Mouse (Mus musculus): ENCODE results near the gene Zfr2. TPM values are rescaled to one million over a fixed set of nuclear protein-coding genes. Genes with fewer than 3 reads are reported as not detected.

The Zfr2 gene
- total and polyA plus RNA-seq, 2 experiments from 2014 or later, result 21.9 to 64.1 TPM

GRCm38 (mm10) chr10:81231436-81231835 is 1.5 kb upstream of the Zfr2 start:
- H3K4me1 ChIP-seq (ENCODE audit: insufficient read depth, low read length), result peaks cover 19% of the 10 kb centered on the region
- TF ChIP-seq CTCF (IDR thresholded peaks at IDR 0.05; ENCODE audit: low read depth), result no peak
- ATAC-seq (no peak), DNase-seq (ENCODE audit: low spot score) (no peak)
- H3K4me3 ChIP-seq (ENCODE audit: low read length), result peak overlapping the region; percentile 61
- peak overlapping the region; percentile 86; the same call in 1 of the 2 replicates for H3K9ac ChIP-seq (replicated peaks; ENCODE audit: low read length)
- no peaks in the 10 kb centered on the region for H3K9me3 ChIP-seq (ENCODE audit: low read length)
- H3K36me3 ChIP-seq (ENCODE audit: insufficient read depth, low read length), result no peaks in the 10 kb centered on the region
- H3K27me3 ChIP-seq (ENCODE audit: insufficient read depth, low read length), result no peaks in the 10 kb centered on the region
- peak overlapping the region; percentile 94; the same call in 1 of the 2 replicates for H3K27ac ChIP-seq
- peak overlapping the region; percentile 66 for H3K4me2 ChIP-seq (ENCODE audit: low read depth, low read length)
- WGBS, result 41% methylated on average over 7 of the region's 7 CpGs

- no peaks in the 10 kb centered on the region for H3K27me3 ChIP-seq (ENCODE audit: insufficient read depth, low read length)
- WGBS, result under 1% methylated on average over 27 of the region's 28 CpGs
These were observed 251 bp downstream of the Zfr2 start for GRCm38 (mm10) chr10:81233226-81233585.

GRCm38 (mm10) chr10:81234206-81234605 is 1.3 kb downstream of the Zfr2 start:
- 86% methylated on average over 6 of the region's 6 CpGs for WGBS
- H3K4me1 ChIP-seq (ENCODE audit: insufficient read depth, low read length), result peaks cover 12% of the 10 kb centered on the region
- peak overlapping the region; percentile 70 for H3K4me2 ChIP-seq (ENCODE audit: low read depth, low read length)
- ATAC-seq (no peak), DNase-seq (ENCODE audit: low spot score) (no peak)
- H3K27ac ChIP-seq, result no peak overlapping the region
- no peaks in the 10 kb centered on the region for H3K36me3 ChIP-seq (ENCODE audit: insufficient read depth, low read length)
- no peak for TF ChIP-seq CTCF (IDR thresholded peaks at IDR 0.05; ENCODE audit: low read depth)
- no peak overlapping the region for H3K4me3 ChIP-seq (ENCODE audit: low read length)
- H3K9me3 ChIP-seq (ENCODE audit: low read length), result no peaks in the 10 kb centered on the region
- H3K27me3 ChIP-seq (ENCODE audit: insufficient read depth, low read length), result no peaks in the 10 kb centered on the region
- H3K9ac ChIP-seq (replicated peaks; ENCODE audit: low read length), result peak overlapping the region; percentile 63; the same call in 1 of the 2 replicates

More at GRCm38 (mm10) chr10:81233226-81233585, 251 bp downstream of the Zfr2 start:
- peak overlapping the region; percentile 62 for H3K27ac ChIP-seq
- H3K4me3 ChIP-seq (ENCODE audit: low read length), result peak overlapping the region; percentile 52
- ATAC-seq (peak; percentile 64; the same call in 1 of the 2 replicates), DNase-seq (ENCODE audit: low spot score) (no peak)
- no peak for TF ChIP-seq CTCF (IDR thresholded peaks at IDR 0.05; ENCODE audit: low read depth)
- peak overlapping the region; percentile 70 for H3K4me2 ChIP-seq (ENCODE audit: low read depth, low read length)
- H3K9ac ChIP-seq (replicated peaks; ENCODE audit: low read length), result peak overlapping the region; percentile 63
- no peaks in the 10 kb centered on the region for H3K9me3 ChIP-seq (ENCODE audit: low read length)
- H3K36me3 ChIP-seq (ENCODE audit: insufficient read depth, low read length), result no peaks in the 10 kb centered on the region
- peaks cover 19% of the 10 kb centered on the region for H3K4me1 ChIP-seq (ENCODE audit: insufficient read depth, low read length)

GRCm38 (mm10) chr10:81236471-81237268 is 3.7 kb downstream of the Zfr2 start:
- WGBS, result 83% methylated on average over 12 of the region's 12 CpGs
- no peak for TF ChIP-seq CTCF (IDR thresholded peaks at IDR 0.05; ENCODE audit: low read depth)
- H3K9me3 ChIP-seq (ENCODE audit: low read length), result no peaks in the 10 kb centered on the region
- H3K27me3 ChIP-seq (ENCODE audit: insufficient read depth, low read length), result no peaks in the 10 kb centered on the region
- no peak for DNase-seq (ENCODE audit: low spot score)
- no peak overlapping the region for H3K4me3 ChIP-seq (ENCODE audit: low read length)
- no peaks in the 10 kb centered on the region for H3K36me3 ChIP-seq (ENCODE audit: insufficient read depth, low read length)
- no peak for ATAC-seq
- H3K4me2 ChIP-seq (ENCODE audit: low read depth, low read length), result no peak overlapping the region
- H3K9ac ChIP-seq (replicated peaks; ENCODE audit: low read length), result no peak overlapping the region
- peaks cover 7% of the 10 kb centered on the region; the same call in 1 of the 2 replicates for H3K4me1 ChIP-seq (ENCODE audit: insufficient read depth, low read length)
- no peak overlapping the region for H3K27ac ChIP-seq

GRCm38 (mm10) chr10:81238618-81239017 is 5.7 kb downstream of the Zfr2 start:
- no peak overlapping the region for H3K9ac ChIP-seq (replicated peaks; ENCODE audit: low read length)
- DNase-seq (ENCODE audit: low spot score) (no peak), ATAC-seq (no peak)
- no peak overlapping the region for H3K4me2 ChIP-seq (ENCODE audit: low read depth, low read length)
- H3K27me3 ChIP-seq (ENCODE audit: insufficient read depth, low read length), result no peaks in the 10 kb centered on the region
- WGBS, result 73% methylated on average over 2 of the region's 2 CpGs
- peaks cover 4% of the 10 kb centered on the region; the same call in 1 of the 2 replicates for H3K4me1 ChIP-seq (ENCODE audit: insufficient read depth, low read length)
- no peaks in the 10 kb centered on the region for H3K9me3 ChIP-seq (ENCODE audit: low read length)
- no peak for TF ChIP-seq CTCF (IDR thresholded peaks at IDR 0.05; ENCODE audit: low read depth)
- no peak overlapping the region for H3K27ac ChIP-seq
- no peaks in the 10 kb centered on the region for H3K36me3 ChIP-seq (ENCODE audit: insufficient read depth, low read length)
- no peak overlapping the region for H3K4me3 ChIP-seq (ENCODE audit: low read length)

GRCm38 (mm10) chr10:81240876-81241275 is 7.9 kb downstream of the Zfr2 start:
- Histone ChIP-seq H3K4me3 (ENCODE audit: low read length) (no peak overlapping the region), H3K9ac (replicated peaks; ENCODE audit: low read length) (no peak overlapping the region), H3K36me3 (ENCODE audit: insufficient read depth, low read length) (no peaks in the 10 kb centered on the region), H3K4me2 (ENCODE audit: low read depth, low read length) (no peak overlapping the region), H3K27me3 (ENCODE audit: insufficient read depth, low read length) (no peaks in the 10 kb centered on the region), H3K9me3 (ENCODE audit: low read length) (no peaks in the 10 kb centered on the region), H3K27ac (no peak overlapping the region), H3K4me1 (ENCODE audit: insufficient read depth, low read length) (no peaks in the 10 kb centered on the region)
- DNase-seq (ENCODE audit: low spot score) (peak; percentile 78), ATAC-seq (0 out of 2 replicates have a peak, but pooled peaks have one; percentile 31)
- peak; percentile 75 for TF ChIP-seq CTCF (IDR thresholded peaks at IDR 0.05; ENCODE audit: low read depth)
- 25% methylated on average over 13 of the region's 13 CpGs for WGBS

- WGBS, result 90% methylated on average over 16 of the region's 16 CpGs
- H3K27ac ChIP-seq, result no peak overlapping the region
- DNase-seq (ENCODE audit: low spot score) (no peak), ATAC-seq (no peak)
- H3K27me3 ChIP-seq (ENCODE audit: insufficient read depth, low read length), result no peaks in the 10 kb centered on the region
- H3K36me3 ChIP-seq (ENCODE audit: insufficient read depth, low read length), result no peaks in the 10 kb centered on the region
- no peak for TF ChIP-seq CTCF (IDR thresholded peaks at IDR 0.05; ENCODE audit: low read depth)
- no peaks in the 10 kb centered on the region for H3K9me3 ChIP-seq (ENCODE audit: low read length)
- no peak overlapping the region for H3K9ac ChIP-seq (replicated peaks; ENCODE audit: low read length)
- no peak overlapping the region for H3K4me2 ChIP-seq (ENCODE audit: low read depth, low read length)
- no peaks in the 10 kb centered on the region for H3K4me1 ChIP-seq (ENCODE audit: insufficient read depth, low read length)
- H3K4me3 ChIP-seq (ENCODE audit: low read length), result no peak overlapping the region
These were observed 9.1 kb downstream of the Zfr2 start for GRCm38 (mm10) chr10:81242021-81242420.
